Mouse (Mus musculus) lung, postnatal 0 days (tissue): ENCODE data around the gene Slc9a1. TPM values are rescaled to one million over a fixed set of nuclear protein-coding genes. Genes with fewer than 3 reads are reported as not detected.

Source experiments
- ATAC-seq: fragments of 200-750 bp; cut with Nextera tagmentation; 2 replicates; pipeline ENCODE4 v1.8.0; 2017; ENCODE audit warnings: moderate library complexity
- DNase-seq: peaks from one replicate; pipeline ENCODE4 v3.0.0-alpha.2; 2016; ENCODE audit warnings: low spot score
- H3K27ac ChIP-seq: fragments of 300-500 bp; sonication (generic); 2 replicates; pipeline ENCODE4 v1.5.1; 2014; ENCODE audit warnings: antibody characterized with exemption, mild to moderate bottlenecking, low read length, mixed read lengths
- H3K27me3 ChIP-seq: fragments of 300-500 bp; sonication (generic); replicated peaks from 2 replicates; pipeline ENCODE4 v1.6.1; 2014; ENCODE audit warnings: low read length, mixed read lengths; ENCODE audit not compliant: insufficient read depth
- H3K36me3 ChIP-seq: fragments of 300-500 bp; sonication (generic); 2 replicates; pipeline ENCODE4 v1.6.1; 2014; ENCODE audit warnings: low read length, mixed read lengths; ENCODE audit not compliant: insufficient read depth
- H3K4me1 ChIP-seq: fragments of 300-500 bp; sonication (generic); 2 replicates; pipeline ENCODE4 v1.6.1; 2014; ENCODE audit warnings: antibody characterized with exemption, low read depth, low read length, mixed read lengths; ENCODE audit not compliant: insufficient read depth
- H3K4me2 ChIP-seq: fragments of 300-500 bp; sonication (generic); replicated peaks from 2 replicates; pipeline ENCODE4 v1.6.1; 2014; ENCODE audit warnings: low read depth, mild to moderate bottlenecking, low read length, moderate library complexity, mixed read lengths
- H3K4me3 ChIP-seq: fragments of 300-500 bp; sonication (generic); 2 replicates; pipeline ENCODE4 v1.5.1; 2014; ENCODE audit warnings: low read depth, low read length
- H3K9ac ChIP-seq: fragments of 300-500 bp; sonication (generic); replicated peaks from 2 replicates; pipeline ENCODE4 v1.6.1; 2014; ENCODE audit warnings: low read depth, mild to moderate bottlenecking
- H3K9me3 ChIP-seq: fragments of 300-500 bp; sonication (generic); 2 replicates; pipeline ENCODE4 v1.6.1; 2016; ENCODE audit warnings: low read length, mixed read lengths
- CTCF ChIP-seq: IDR thresholded peaks from 2 replicates; pipeline ENCODE4 v1.5.1; 2016; ENCODE audit warnings: antibody characterized with exemption, mild to moderate bottlenecking
- EP300 ChIP-seq: IDR thresholded peaks from 2 replicates; pipeline ENCODE4 v1.6.1; 2016; ENCODE audit warnings: antibody characterized with exemption, mild to moderate bottlenecking, control low read depth
- WGBS: fragments of 180-500 bp; shearing (Covaris S2); extraction: QIAGEN DNeasy Blood & Tissue Kit; methylation state at CpG from one replicate; pipeline ENCODE4 v1.1.7; 2014; 5-methylcytosine and 5-hydroxymethylcytosine counted together
- polyA plus RNA-seq: library from polyadenylated mRNA; unstranded; fragments of >200 nt; fragmentation: Nextera tagmentation; extraction: Ambion mirVana; gene quantifications from 2 replicates; pipeline ENCODE4 v1.2.1, GENCODE M21; 2015

Gene Slc9a1
- polyA plus RNA-seq, 1 experiment from 2014 or later = 6.0 TPM

- no peak for TF ChIP-seq EP300
- no peak for TF ChIP-seq CTCF
- WGBS = 75% methylated on average over 16 of the region's 16 CpGs
- H3K27me3 ChIP-seq = no peaks in the 10 kb centered on the region
- DNase-seq (no peak), ATAC-seq (no peak)
- H3K36me3 ChIP-seq = peaks cover 16% of the 10 kb centered on the region; the same call in 1 of the 2 replicates
- H3K9ac ChIP-seq = no peak overlapping the region
- H3K4me1 ChIP-seq = peaks cover 5% of the 10 kb centered on the region; the same call in 1 of the 2 replicates
- no peak overlapping the region for H3K4me2 ChIP-seq
- no peak overlapping the region for H3K27ac ChIP-seq
- no peak overlapping the region for H3K4me3 ChIP-seq
- H3K9me3 ChIP-seq = no peaks in the 10 kb centered on the region
Measured at GRCm38 (mm10) chr4:133412575-133413540, 43.4 kb downstream of the Slc9a1 start.

- Histone ChIP-seq H3K27me3 (no peaks in the 10 kb centered on the region), H3K4me3 (no peak overlapping the region), H3K27ac (no peak overlapping the region), H3K36me3 (peaks cover 21% of the 10 kb centered on the region; the same call in 1 of the 2 replicates), H3K4me2 (no peak overlapping the region), H3K4me1 (no peaks in the 10 kb centered on the region), H3K9ac (no peak overlapping the region), H3K9me3 (no peaks in the 10 kb centered on the region)
- DNase-seq (no peak), ATAC-seq (no peak)
- no peak for TF ChIP-seq CTCF
- TF ChIP-seq EP300 = no peak
- WGBS = 89% methylated on average over 7 of the region's 7 CpGs
Measured at GRCm38 (mm10) chr4:133413617-133414016, 44.1 kb downstream of the Slc9a1 start.

GRCm38 (mm10) chr4:133414920-133415319, 45.4 kb downstream of the Slc9a1 start:
- H3K27ac ChIP-seq = no peak overlapping the region
- TF ChIP-seq CTCF = peak; percentile 61
- TF ChIP-seq EP300 = no peak
- 59% methylated on average over 4 of the region's 4 CpGs for WGBS
- DNase-seq = no peak
- H3K4me2 ChIP-seq = no peak overlapping the region
- H3K36me3 ChIP-seq = peaks cover 22% of the 10 kb centered on the region; the same call in 1 of the 2 replicates
- no peak overlapping the region for H3K9ac ChIP-seq
- no peaks in the 10 kb centered on the region for H3K4me1 ChIP-seq
- ATAC-seq = peak; percentile 27; the same call in 1 of the 2 replicates
- no peaks in the 10 kb centered on the region for H3K27me3 ChIP-seq
- no peak overlapping the region for H3K4me3 ChIP-seq
- no peaks in the 10 kb centered on the region for H3K9me3 ChIP-seq

GRCm38 (mm10) chr4:133419312-133420004, 50.0 kb downstream of the Slc9a1 start:
- peaks cover 28% of the 10 kb centered on the region for H3K36me3 ChIP-seq
- TF ChIP-seq EP300 (no peak), CTCF (peak; percentile 94)
- WGBS = 69% methylated on average over 14 of the region's 14 CpGs
- ATAC-seq (peak; percentile 58), DNase-seq (peak; percentile 81)
- H3K27me3 ChIP-seq = no peaks in the 10 kb centered on the region
- no peaks in the 10 kb centered on the region for H3K9me3 ChIP-seq
- no peak overlapping the region for H3K4me2 ChIP-seq
- no peak overlapping the region for H3K4me3 ChIP-seq
- H3K9ac ChIP-seq = no peak overlapping the region
- no peak overlapping the region for H3K27ac ChIP-seq
- H3K4me1 ChIP-seq = no peaks in the 10 kb centered on the region

- Histone ChIP-seq H3K9ac (no peak overlapping the region), H3K27me3 (no peaks in the 10 kb centered on the region), H3K4me1 (no peaks in the 10 kb centered on the region), H3K4me2 (no peak overlapping the region), H3K4me3 (no peak overlapping the region), H3K27ac (no peak overlapping the region), H3K9me3 (no peaks in the 10 kb centered on the region), H3K36me3 (peaks cover 27% of the 10 kb centered on the region)
- TF ChIP-seq CTCF (no peak), EP300 (no peak)
- WGBS = 86% methylated on average over 12 of the region's 12 CpGs
- DNase-seq (no peak), ATAC-seq (no peak)
Measured at GRCm38 (mm10) chr4:133421989-133422388, 52.5 kb downstream of the Slc9a1 start.

GRCm38 (mm10) chr4:133422601-133423000, 53.1 kb downstream of the Slc9a1 start:
- Histone ChIP-seq H3K4me1 (no peaks in the 10 kb centered on the region), H3K27me3 (no peaks in the 10 kb centered on the region), H3K9me3 (no peaks in the 10 kb centered on the region), H3K27ac (no peak overlapping the region), H3K4me3 (no peak overlapping the region), H3K9ac (no peak overlapping the region), H3K4me2 (no peak overlapping the region), H3K36me3 (peaks cover 21% of the 10 kb centered on the region)
- no peak for TF ChIP-seq CTCF
- TF ChIP-seq EP300 = no peak
- no peak for ATAC-seq
- 79% methylated on average over 15 of the region's 15 CpGs for WGBS
- DNase-seq = no peak
